Mouse (Mus musculus): ENCODE measurements at regions not wholly inside any gene's neighbourhood (a gene's known extent, or its start where the extent isn't known, plus 50 kb on each side); places are given as distances from the start of the nearest gene placed in this dataset.

- no peak for ATAC-seq
- WGBS: 89% methylated on average over 3 of the region's 3 CpGs
- Histone ChIP-seq H3K27ac (ENCODE audit: low read length) (no peak overlapping the region), H3K9me3 (ENCODE audit: low read length) (no peaks in the 10 kb centered on the region), H3K36me3 (ENCODE audit: insufficient read depth, low read length) (no peaks in the 10 kb centered on the region), H3K4me2 (replicated peaks; ENCODE audit: low read depth, low read length) (no peak overlapping the region), H3K9ac (replicated peaks; ENCODE audit: low read depth) (no peak overlapping the region), H3K4me1 (ENCODE audit: insufficient read depth, low read depth, low read length) (no peaks in the 10 kb centered on the region), H3K4me3 (ENCODE audit: low read depth, low read length) (no peak overlapping the region), H3K27me3 (replicated peaks; ENCODE audit: insufficient read depth, low read length) (no peaks in the 10 kb centered on the region)
- no peak for DNase-seq (ENCODE audit: low spot score)
- TF ChIP-seq EP300 (IDR thresholded peaks at IDR 0.05) (no peak), CTCF (IDR thresholded peaks at IDR 0.05) (no peak)
Measured at GRCm38 (mm10) chr7:73186501-73186900, 188.8 kb upstream of the Rgma start.

- Histone ChIP-seq H3K9ac (replicated peaks; ENCODE audit: low read depth) (no peak overlapping the region), H3K27me3 (replicated peaks; ENCODE audit: insufficient read depth, low read length) (no peaks in the 10 kb centered on the region), H3K4me1 (ENCODE audit: insufficient read depth, low read depth, low read length) (no peaks in the 10 kb centered on the region), H3K4me3 (ENCODE audit: low read depth, low read length) (no peak overlapping the region), H3K27ac (ENCODE audit: low read length) (no peak overlapping the region), H3K36me3 (ENCODE audit: insufficient read depth, low read length) (no peaks in the 10 kb centered on the region), H3K4me2 (replicated peaks; ENCODE audit: low read depth, low read length) (no peak overlapping the region), H3K9me3 (ENCODE audit: low read length) (no peaks in the 10 kb centered on the region)
- no peak for ATAC-seq
- WGBS: 57% methylated on average over 12 of the region's 12 CpGs
- DNase-seq (ENCODE audit: low spot score): no peak
- no peak for TF ChIP-seq CTCF (IDR thresholded peaks at IDR 0.05)
- TF ChIP-seq EP300 (IDR thresholded peaks at IDR 0.05): no peak
Measured at GRCm38 (mm10) chr7:73191388-73192278, 183.7 kb upstream of the Rgma start.

DNA sequence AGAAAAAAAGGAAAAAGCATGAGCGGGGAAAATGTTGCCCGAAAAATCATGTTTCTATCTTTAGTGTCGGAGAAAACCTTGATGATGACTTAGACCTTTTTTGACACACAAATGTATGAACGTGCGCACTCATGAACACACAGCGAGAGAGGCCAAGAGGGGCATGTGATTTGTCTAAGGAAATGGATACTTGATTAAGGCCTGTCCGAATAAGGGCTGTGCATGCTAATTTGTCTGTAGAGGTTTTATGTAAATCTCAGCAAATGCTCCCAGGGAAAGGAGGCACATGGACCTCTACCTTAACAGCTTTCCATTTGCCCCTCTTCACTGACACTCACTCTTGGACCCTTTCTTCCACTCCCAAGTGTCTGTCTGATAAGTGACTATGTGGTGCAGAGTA is 182.5 kb upstream of the Rgma start:
- TF ChIP-seq CTCF (IDR thresholded peaks at IDR 0.05) (no peak), EP300 (IDR thresholded peaks at IDR 0.05) (no peak)
- WGBS: 77% methylated on average over 7 of the region's 7 CpGs

DNA sequence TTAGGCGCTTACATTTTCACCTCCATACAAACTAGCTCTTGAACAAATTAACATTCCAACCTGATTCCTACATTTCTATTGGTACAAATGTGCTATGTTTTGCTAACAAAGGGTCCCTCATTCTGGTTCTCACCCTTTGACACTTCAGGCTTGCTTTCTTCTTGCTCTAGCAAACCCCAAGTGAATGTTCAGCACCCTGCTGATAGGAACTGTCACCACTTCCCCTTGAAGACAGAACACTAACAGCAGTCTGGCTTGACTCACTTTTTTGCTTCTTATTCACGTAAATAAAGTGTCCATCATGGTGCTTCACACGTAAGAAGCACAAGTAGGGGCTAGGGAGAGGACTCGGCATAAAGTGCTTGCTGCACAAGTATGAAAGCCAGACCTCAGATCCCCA is 180.0 kb upstream of the Rgma start:
- no peak for TF ChIP-seq CTCF (IDR thresholded peaks at IDR 0.05)
- no peak for TF ChIP-seq EP300 (IDR thresholded peaks at IDR 0.05)
- no peaks in the 10 kb centered on the region for H3K4me1 ChIP-seq (ENCODE audit: insufficient read depth, low read depth, low read length)
- H3K4me2 ChIP-seq (replicated peaks; ENCODE audit: low read depth, low read length): no peak overlapping the region
- 58% methylated on average over 4 of the region's 4 CpGs for WGBS
- no peaks in the 10 kb centered on the region for H3K9me3 ChIP-seq (ENCODE audit: low read length)
- no peaks in the 10 kb centered on the region for H3K27me3 ChIP-seq (replicated peaks; ENCODE audit: insufficient read depth, low read length)
- no peak overlapping the region for H3K4me3 ChIP-seq (ENCODE audit: low read depth, low read length)
- no peak overlapping the region for H3K27ac ChIP-seq (ENCODE audit: low read length)
- no peak for ATAC-seq
- no peaks in the 10 kb centered on the region for H3K36me3 ChIP-seq (ENCODE audit: insufficient read depth, low read length)
- no peak overlapping the region for H3K9ac ChIP-seq (replicated peaks; ENCODE audit: low read depth)
- DNase-seq (ENCODE audit: low spot score): no peak

More for the DNA sequence above, 182.5 kb upstream of the Rgma start:
- no peak overlapping the region for H3K4me3 ChIP-seq (ENCODE audit: low read depth, low read length)
- no peaks in the 10 kb centered on the region for H3K36me3 ChIP-seq (ENCODE audit: insufficient read depth, low read length)
- H3K27ac ChIP-seq (ENCODE audit: low read length): no peak overlapping the region
- ATAC-seq (no peak), DNase-seq (ENCODE audit: low spot score) (no peak)
- no peaks in the 10 kb centered on the region for H3K4me1 ChIP-seq (ENCODE audit: insufficient read depth, low read depth, low read length)
- H3K9me3 ChIP-seq (ENCODE audit: low read length): no peaks in the 10 kb centered on the region
- H3K9ac ChIP-seq (replicated peaks; ENCODE audit: low read depth): no peak overlapping the region
- H3K4me2 ChIP-seq (replicated peaks; ENCODE audit: low read depth, low read length): no peak overlapping the region
- no peaks in the 10 kb centered on the region for H3K27me3 ChIP-seq (replicated peaks; ENCODE audit: insufficient read depth, low read length)

GRCm38 (mm10) chr7:73196851-73197531 is 178.3 kb upstream of the Rgma start:
- no peak for TF ChIP-seq CTCF (IDR thresholded peaks at IDR 0.05)
- TF ChIP-seq EP300 (IDR thresholded peaks at IDR 0.05): no peak

GRCm38 (mm10) chr7:73198069-73198468 is 177.2 kb upstream of the Rgma start:
- H3K27me3 ChIP-seq (replicated peaks; ENCODE audit: insufficient read depth, low read length): no peaks in the 10 kb centered on the region
- H3K4me3 ChIP-seq (ENCODE audit: low read depth, low read length): no peak overlapping the region
- no peak overlapping the region for H3K9ac ChIP-seq (replicated peaks; ENCODE audit: low read depth)
- no peaks in the 10 kb centered on the region for H3K36me3 ChIP-seq (ENCODE audit: insufficient read depth, low read length)
- DNase-seq (ENCODE audit: low spot score): peak; percentile 37
- no peak overlapping the region for H3K4me2 ChIP-seq (replicated peaks; ENCODE audit: low read depth, low read length)
- no peak for ATAC-seq
- TF ChIP-seq CTCF (IDR thresholded peaks at IDR 0.05) (no peak), EP300 (IDR thresholded peaks at IDR 0.05) (no peak)
- no peaks in the 10 kb centered on the region for H3K4me1 ChIP-seq (ENCODE audit: insufficient read depth, low read depth, low read length)
- H3K27ac ChIP-seq (ENCODE audit: low read length): no peak overlapping the region
- WGBS: 12% methylated on average over 5 of the region's 5 CpGs
- no peaks in the 10 kb centered on the region for H3K9me3 ChIP-seq (ENCODE audit: low read length)

More at GRCm38 (mm10) chr7:73196851-73197531, 178.3 kb upstream of the Rgma start:
- Histone ChIP-seq H3K4me3 (ENCODE audit: low read depth, low read length) (no peak overlapping the region), H3K36me3 (ENCODE audit: insufficient read depth, low read length) (no peaks in the 10 kb centered on the region), H3K9me3 (ENCODE audit: low read length) (no peaks in the 10 kb centered on the region), H3K4me2 (replicated peaks; ENCODE audit: low read depth, low read length) (no peak overlapping the region), H3K27ac (ENCODE audit: low read length) (no peak overlapping the region), H3K4me1 (ENCODE audit: insufficient read depth, low read depth, low read length) (no peaks in the 10 kb centered on the region), H3K27me3 (replicated peaks; ENCODE audit: insufficient read depth, low read length) (no peaks in the 10 kb centered on the region), H3K9ac (replicated peaks; ENCODE audit: low read depth) (no peak overlapping the region)
- ATAC-seq (no peak), DNase-seq (ENCODE audit: low spot score) (no peak)
- WGBS: 61% methylated on average over 12 of the region's 12 CpGs
